Mouse (Mus musculus) MEL (cell line): Measurements from ENCODE around the gene Eri2. TPM values are rescaled to one million over a fixed set of nuclear protein-coding genes. Genes with fewer than 3 reads are reported as not detected.

Source experiments
- DNase-seq: peaks from one replicate; pipeline ENCODE4 v3.0.0; 2011; ENCODE audit warnings: low read depth, low spot score
- H3K27ac ChIP-seq: 2 replicates; pipeline ENCODE4 v1.5.1; 2012; ENCODE audit warnings: low read depth, mild to moderate bottlenecking, control low read depth, low read length, moderate library complexity; ENCODE audit not compliant: control insufficient read depth
- H3K27me3 ChIP-seq, 2 experiments: fragments of 150-350 bp in 1 of 2; sonication (generic) in 1 of 2; 2 replicates each; pipeline ENCODE4 v1.6.1; 2012; ENCODE audit warnings: low read length in 2 of 2, mild to moderate bottlenecking in 2 of 2, improper control_type of control experiment in 1 of 2, moderate library complexity in 1 of 2; ENCODE audit not compliant: insufficient read depth in 2 of 2, control insufficient read depth in 1 of 2
- H3K36me3 ChIP-seq, 2 experiments: 2 replicates each; pipeline ENCODE4 v1.6.1; 2012 to 2014; ENCODE audit warnings: low read length in 2 of 2, improper control_type of control experiment in 1 of 2, inconsistent platforms in 1 of 2, mild to moderate bottlenecking in 1 of 2; ENCODE audit not compliant: insufficient read depth in 2 of 2, control insufficient read depth in 1 of 2
- H3K4me1 ChIP-seq, 2 experiments: fragments of 150-350 bp in 1 of 2; sonication (generic) in 1 of 2; 2 replicates each; pipeline ENCODE4 v1.6.1; 2012; ENCODE audit warnings: low read length in 2 of 2, improper control_type of control experiment in 1 of 2, mild to moderate bottlenecking in 1 of 2; ENCODE audit not compliant: insufficient read depth in 2 of 2, control insufficient read depth in 1 of 2
- H3K4me3 ChIP-seq, 2 experiments: fragments of 150-350 bp in 1 of 2; sonication (generic) in 1 of 2; 2 replicates each; pipeline ENCODE4 v1.5.1; 2012; ENCODE audit warnings: low read depth in 2 of 2, low read length in 2 of 2, mild to moderate bottlenecking in 2 of 2, moderate library complexity in 2 of 2, control low read depth in 1 of 2, improper control_type of control experiment in 1 of 2; ENCODE audit not compliant: control insufficient read depth in 1 of 2, insufficient read depth in 1 of 2
- H3K79me2 ChIP-seq: 2 replicates; pipeline ENCODE4 v1.6.1; 2012; ENCODE audit warnings: mild to moderate bottlenecking, low read length, moderate library complexity; ENCODE audit not compliant: control insufficient read depth, poor library complexity, insufficient read depth
- H3K9ac ChIP-seq: 2 replicates; pipeline ENCODE4 v1.6.1; 2012; ENCODE audit warnings: low read depth, mild to moderate bottlenecking, control low read depth, low read length, moderate library complexity; ENCODE audit not compliant: control insufficient read depth, poor library complexity, severe bottlenecking
- H3K9me3 ChIP-seq: fragments of 150-350 bp; sonication (generic); replicated peaks from 2 replicates; pipeline ENCODE4 v1.6.1; 2012; ENCODE audit warnings: mild to moderate bottlenecking, low read length, improper control_type of control experiment, moderate library complexity; ENCODE audit not compliant: insufficient read depth
- BHLHE40 ChIP-seq: IDR thresholded peaks from 2 replicates; pipeline ENCODE4 v1.6.1; 2012; ENCODE audit warnings: low read depth, mild to moderate bottlenecking, inconsistent platforms, low read length, improper control_type of control experiment, borderline replicate concordance
- CHD1 ChIP-seq: IDR thresholded peaks from 2 replicates; pipeline ENCODE4 v1.6.1; 2012; ENCODE audit warnings: low read depth, mild to moderate bottlenecking, inconsistent platforms, low read length, improper control_type of control experiment
- CHD2 ChIP-seq: IDR thresholded peaks from 2 replicates; pipeline ENCODE4 v1.6.1; 2011; ENCODE audit warnings: low read length, improper control_type of control experiment
- CTCF ChIP-seq, 3 experiments: IDR thresholded peaks in 2 of 3; conservative IDR thresholded peaks in 1 of 3; 2 replicates each; pipeline ENCODE4 v1.5.1; 2011 to 2012; ENCODE audit warnings: low read length in 3 of 3, low read depth in 2 of 3, mild to moderate bottlenecking in 2 of 3, improper control_type of control experiment in 1 of 3, inconsistent platforms in 1 of 3, mixed read lengths in 1 of 3, moderate library complexity in 1 of 3; ENCODE audit not compliant: control insufficient read depth in 1 of 3, insufficient read depth in 1 of 3, poor library complexity in 1 of 3, severe bottlenecking in 1 of 3
- ELF1 ChIP-seq: IDR thresholded peaks from 2 replicates; pipeline ENCODE4 v1.6.1; 2014; ENCODE audit warnings: low read depth, mild to moderate bottlenecking, inconsistent platforms, low read length, improper control_type of control experiment, moderate library complexity
- GABPA ChIP-seq: IDR thresholded peaks from 2 replicates; pipeline ENCODE4 v1.6.1; 2012; ENCODE audit warnings: low read depth, mild to moderate bottlenecking, inconsistent platforms, low read length, improper control_type of control experiment, moderate library complexity
- GATA1 ChIP-seq: IDR thresholded peaks from 2 replicates; pipeline ENCODE4 v1.6.1; 2011; ENCODE audit warnings: low read depth, low read length, improper control_type of control experiment
- KAT2A ChIP-seq: conservative IDR thresholded peaks from 2 replicates; pipeline ENCODE4 v1.6.1; 2012; ENCODE audit warnings: low read depth, low read length, improper control_type of control experiment, inconsistent platforms
- MAX ChIP-seq: IDR thresholded peaks from 2 replicates; pipeline ENCODE4 v1.6.1; 2011; ENCODE audit warnings: low read length, improper control_type of control experiment
- MYC ChIP-seq: IDR thresholded peaks from 2 replicates; pipeline ENCODE4 v1.6.1; 2011; ENCODE audit warnings: low read depth, mild to moderate bottlenecking, low read length, improper control_type of control experiment, moderate library complexity
- NELFE ChIP-seq: IDR thresholded peaks from 2 replicates; pipeline ENCODE4 v1.6.1; 2011; ENCODE audit warnings: low read depth, low read length, improper control_type of control experiment
- POLR2AphosphoS2 ChIP-seq: IDR thresholded peaks from 2 replicates; pipeline ENCODE4 v1.6.1; 2011; ENCODE audit warnings: low read length, improper control_type of control experiment
- RAD21 ChIP-seq: IDR thresholded peaks from 2 replicates; pipeline ENCODE4 v1.6.1; 2011; ENCODE audit warnings: mild to moderate bottlenecking, low read depth, low read length, improper control_type of control experiment
- RCOR1 ChIP-seq: IDR thresholded peaks from 2 replicates; pipeline ENCODE4 v1.6.1; 2012; ENCODE audit warnings: low read depth, mild to moderate bottlenecking, inconsistent platforms, low read length, improper control_type of control experiment
- TBP ChIP-seq: IDR thresholded peaks from 2 replicates; pipeline ENCODE4 v1.8.0; 2011; ENCODE audit warnings: low read depth, low read length, improper control_type of control experiment
- USF1 ChIP-seq: IDR thresholded peaks from 2 replicates; pipeline ENCODE4 v1.6.1; 2014; ENCODE audit warnings: low read depth, mild to moderate bottlenecking, inconsistent platforms, low read length, improper control_type of control experiment, moderate library complexity
- ZC3H11A ChIP-seq: IDR thresholded peaks from 2 replicates; pipeline ENCODE4 v1.6.1; 2012; ENCODE audit warnings: low read depth, mild to moderate bottlenecking, inconsistent platforms, low read length, improper control_type of control experiment
- ZMIZ1 ChIP-seq: IDR thresholded peaks from 2 replicates; pipeline ENCODE4 v1.6.1; 2012; ENCODE audit warnings: low read depth, mild to moderate bottlenecking, inconsistent platforms, low read length, improper control_type of control experiment, moderate library complexity
- polyA plus RNA-seq, 2 experiments: library from polyadenylated mRNA; stranded (reverse) in 1 of 2; unstranded in 1 of 2; fragments of >175 nt in 1 of 2; fragments of >200 nt in 1 of 2; gene quantifications; 2 replicates each; pipeline versions ENCODE4 v1.2.1 to v1.2.4; 2012; ENCODE audit warnings: low replicate concordance in 2 of 2, low read depth in 1 of 2; ENCODE audit not compliant: insufficient read length in 2 of 2, insufficient read depth in 1 of 2, missing spikeins in 1 of 2
- total RNA-seq: library from RNA; depleted of rRNA; stranded (reverse); fragments of 300-350 nt; gene quantifications from 2 replicates; pipeline ENCODE4 v1.2.3, GENCODE M21; 2012

Eri2 gene
- total and polyA plus RNA-seq, 3 experiments: 9.4 to 11.0 TPM; not detected in 1

- peaks cover 1 to 5% of the 10 kb centered on the region in 2 experiments for H3K27me3 ChIP-seq
- no peak overlapping the region for H3K27ac ChIP-seq
- no peak overlapping the region for H3K4me3 ChIP-seq
- H3K79me2 ChIP-seq: no peaks in the 10 kb centered on the region
- no peak for DNase-seq
- no peak overlapping the region for H3K9ac ChIP-seq
- no peak for TF ChIP-seq CHD2
- TF ChIP-seq CTCF (IDR thresholded peaks at IDR 0.05 in 2 of 3, conservative IDR thresholded peaks at IDR 0.05 in 1 of 3; ENCODE audit: control insufficient read depth in 1 of 3, insufficient read depth in 1 of 3, low read depth in 2 of 3, low read length in 3 of 3, poor library complexity in 1 of 3, severe bottlenecking in 1 of 3): no peak
- TF ChIP-seq NELFE: no peak
- no peak for TF ChIP-seq CHD1
- TF ChIP-seq ZMIZ1: no peak
- TF ChIP-seq RCOR1: no peak
- no peak for TF ChIP-seq GATA1
- TF ChIP-seq KAT2A: no peak
- TF ChIP-seq BHLHE40: no peak
- TF ChIP-seq RAD21: no peak
- no peak for TF ChIP-seq ZC3H11A
- no peak for TF ChIP-seq USF1
- TF ChIP-seq POLR2AphosphoS2: no peak
- no peak for TF ChIP-seq MAX
- no peak for TF ChIP-seq TBP
- no peak for TF ChIP-seq GABPA
- no peak for TF ChIP-seq ELF1
- H3K36me3 ChIP-seq: no peaks in the 10 kb centered on the region
- H3K4me1 ChIP-seq: no peaks in the 10 kb centered on the region
- H3K9me3 ChIP-seq: no peaks in the 10 kb centered on the region
Measured at GRCm38 (mm10) chr7:119727621-119728020, 66.2 kb downstream of the Eri2 start.

GRCm38 (mm10) chr7:119720947-119721310, 72.9 kb downstream of the Eri2 start:
- TF ChIP-seq MYC: peak; percentile 3; the same call in 1 of the 2 replicates
- no peak for TF ChIP-seq ZC3H11A
- TF ChIP-seq, all 39 proteins: peak for 1
- H3K27ac ChIP-seq: peak overlapping the region; percentile 76
- H3K9ac ChIP-seq: peak overlapping the region; percentile 95

More at GRCm38 (mm10) chr7:119720947-119721310, 72.9 kb downstream of the Eri2 start:
- DNase-seq: no peak
- Histone ChIP-seq H3K4me3 (peak overlapping the region; percentile 79 to 89), H3K9me3 (no peaks in the 10 kb centered on the region), H3K36me3 (peaks cover 6 to 20% of the 10 kb centered on the region in 2 experiments; a peak in 3 of 4 replicates), H3K4me1 (peaks cover 0 to 5% of the 10 kb centered on the region in 2 experiments; a peak in 1 of 4 replicates), H3K79me2 (peaks cover 10% of the 10 kb centered on the region), H3K27me3 (peaks cover 0 to 1% of the 10 kb centered on the region in 2 experiments; a peak in 3 of 4 replicates)
